ENCODE assay signal across 17 mouse cellular contexts in the genomic region with DNA sequence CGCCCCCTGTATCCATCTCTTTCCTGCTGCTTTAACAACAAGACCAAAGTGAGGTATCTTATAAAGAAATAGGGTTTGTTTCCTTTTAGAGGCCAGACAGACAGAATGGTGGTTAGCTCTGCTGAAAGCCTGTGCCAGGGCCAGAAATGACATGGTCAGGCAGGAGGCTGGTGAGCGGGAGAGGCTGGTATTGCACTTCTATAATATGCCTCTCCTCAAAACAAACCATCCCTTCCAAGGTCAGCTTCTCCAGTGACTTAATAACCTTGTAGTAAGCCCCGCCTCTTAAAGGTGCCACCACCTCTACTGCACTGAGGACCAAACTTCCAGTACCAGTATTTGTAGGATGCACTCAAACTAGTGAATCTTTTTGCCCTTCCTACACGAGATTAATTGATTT.
"Had no signal": no experiment of that assay in that cellular context is flagged by ENCODE, and none has a peak within 500 bp of the region (broad histone marks: within the 10 kb centered on the region; RNA-seq: fewer than 3 reads in every experiment).

No protein-coding gene starts in this region.

- H3K4me3 ChIP-seq: kidney, embryonic 15.5 days; liver, embryonic 13.5 days; lung, embryonic 15.5 days; megakaryocyte, embryonic 14.5 days; midbrain, embryonic 15.5 days; neural tube, embryonic 13.5 days had no signal

- H3K36me3 ChIP-seq: kidney, embryonic 15.5 days; liver, embryonic 13.5 days; lung, embryonic 15.5 days; midbrain, embryonic 15.5 days; neural tube, embryonic 13.5 days had no signal

- H3K27ac ChIP-seq: kidney, embryonic 15.5 days; liver, embryonic 13.5 days; lung, embryonic 15.5 days; macrophage; midbrain, embryonic 15.5 days; neural tube, embryonic 13.5 days had no signal

- H3K27me3 ChIP-seq: kidney, embryonic 15.5 days; liver, embryonic 13.5 days; lung, embryonic 15.5 days; midbrain, embryonic 15.5 days; neural tube, embryonic 13.5 days had no signal

- DNase-seq: kidney, postnatal 14 days; left cerebral cortex, postnatal 4 days; liver; liver, embryonic 13.5 days; liver, postnatal 0 days; lung, postnatal 14 days; retina, postnatal 1 day; right cerebral cortex, postnatal 4 days; spleen, adult 18-20 months; thymus, adult 18-20 months; thymus, postnatal 14 days had no signal

- H3K4me1 ChIP-seq: liver, embryonic 13.5 days; lung, embryonic 15.5 days; midbrain, embryonic 15.5 days had no signal
